Mouse (Mus musculus): ENCODE data around the gene Ercc6l2. TPM values are rescaled to one million over a fixed set of nuclear protein-coding genes. Genes with fewer than 3 reads are reported as not detected.
A peak's percentile ranks its signal among the peaks of the same experiment; 100 is the strongest.
"Not testable (repeated sequence)": the region's sequence is repeated elsewhere in the genome, so short reads cannot be mapped to it uniquely, and the experiment has no call there.

Gene Ercc6l2
- polyA plus RNA-seq, 1 experiment, result 2.0 TPM

DNA sequence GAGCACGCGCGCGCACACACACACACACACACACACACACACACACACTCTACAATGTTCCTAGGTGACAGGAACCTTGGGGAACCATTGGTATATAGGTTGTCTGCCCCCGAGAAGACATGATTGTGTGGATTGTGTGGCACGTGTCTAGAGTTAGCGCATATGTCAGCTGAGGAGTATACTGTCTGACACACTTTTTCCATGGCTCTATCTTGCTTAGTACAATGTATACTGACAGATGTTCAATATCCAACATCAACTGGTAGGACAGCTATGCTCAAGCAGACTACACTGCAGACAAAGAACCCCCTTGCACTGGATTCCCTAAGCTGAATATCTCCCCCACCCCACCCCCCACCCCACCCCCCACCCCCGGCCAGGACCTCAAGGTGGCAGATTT, 101.5 kb downstream of the Ercc6l2 start:
- no peak for TF ChIP-seq CTCF (IDR thresholded peaks at IDR 0.05; ENCODE audit: extremely low read depth, insufficient read depth, insufficient read length, insufficient replicate concordance)
- TF ChIP-seq POLR2A (IDR thresholded peaks at IDR 0.05; ENCODE audit: low read depth, low read length), result no peak
- WGBS, result 83% methylated on average over 8 of the region's 8 CpGs
- Histone ChIP-seq H3K27me3 (ENCODE audit: control insufficient read depth, insufficient read depth, low read length) (no peaks in the 10 kb centered on the region), H3K4me3 (ENCODE audit: extremely low read depth, insufficient read depth, insufficient read length) (no peak overlapping the region), H3K36me3 (ENCODE audit: control insufficient read depth, insufficient read depth, low read length) (no peaks in the 10 kb centered on the region), H3K4me1 (ENCODE audit: control insufficient read depth, insufficient read depth, insufficient read length) (no peaks in the 10 kb centered on the region), H3K27ac (ENCODE audit: insufficient read depth, low read length) (no peak overlapping the region)
- no peak for DNase-seq (ENCODE audit: low read depth in 1 of 2, low spot score in 2 of 2)

DNA sequence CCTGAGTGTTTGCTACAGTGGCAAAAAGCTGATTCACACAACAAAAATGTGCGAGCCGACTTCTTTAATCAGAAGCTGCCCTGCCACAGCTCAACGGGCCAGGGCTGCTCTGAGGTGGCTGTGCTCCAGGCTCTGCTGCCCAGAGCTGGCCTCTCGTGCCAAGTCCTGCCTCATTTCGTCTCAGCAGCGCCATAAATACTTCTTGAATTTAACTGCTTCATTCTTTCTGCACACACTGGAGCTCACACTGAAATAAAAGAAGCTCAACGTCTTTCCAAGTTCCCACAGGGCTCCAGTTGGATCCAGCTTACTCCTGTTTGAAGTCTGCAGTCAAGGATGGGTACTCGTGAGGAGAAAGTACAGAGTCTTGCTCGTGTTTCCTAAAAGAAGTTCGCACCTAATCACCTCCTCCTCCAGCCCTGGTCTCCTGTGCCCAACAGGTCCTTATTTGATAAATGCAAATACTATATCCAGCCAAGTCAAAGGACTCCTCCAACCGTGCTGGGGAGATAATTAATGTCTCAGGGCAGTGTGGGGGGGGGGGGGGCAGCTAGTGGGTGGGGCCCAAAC, 102.2 kb downstream of the Ercc6l2 start:
- no peak overlapping the region for H3K27ac ChIP-seq (ENCODE audit: insufficient read depth, low read length)

DNA sequence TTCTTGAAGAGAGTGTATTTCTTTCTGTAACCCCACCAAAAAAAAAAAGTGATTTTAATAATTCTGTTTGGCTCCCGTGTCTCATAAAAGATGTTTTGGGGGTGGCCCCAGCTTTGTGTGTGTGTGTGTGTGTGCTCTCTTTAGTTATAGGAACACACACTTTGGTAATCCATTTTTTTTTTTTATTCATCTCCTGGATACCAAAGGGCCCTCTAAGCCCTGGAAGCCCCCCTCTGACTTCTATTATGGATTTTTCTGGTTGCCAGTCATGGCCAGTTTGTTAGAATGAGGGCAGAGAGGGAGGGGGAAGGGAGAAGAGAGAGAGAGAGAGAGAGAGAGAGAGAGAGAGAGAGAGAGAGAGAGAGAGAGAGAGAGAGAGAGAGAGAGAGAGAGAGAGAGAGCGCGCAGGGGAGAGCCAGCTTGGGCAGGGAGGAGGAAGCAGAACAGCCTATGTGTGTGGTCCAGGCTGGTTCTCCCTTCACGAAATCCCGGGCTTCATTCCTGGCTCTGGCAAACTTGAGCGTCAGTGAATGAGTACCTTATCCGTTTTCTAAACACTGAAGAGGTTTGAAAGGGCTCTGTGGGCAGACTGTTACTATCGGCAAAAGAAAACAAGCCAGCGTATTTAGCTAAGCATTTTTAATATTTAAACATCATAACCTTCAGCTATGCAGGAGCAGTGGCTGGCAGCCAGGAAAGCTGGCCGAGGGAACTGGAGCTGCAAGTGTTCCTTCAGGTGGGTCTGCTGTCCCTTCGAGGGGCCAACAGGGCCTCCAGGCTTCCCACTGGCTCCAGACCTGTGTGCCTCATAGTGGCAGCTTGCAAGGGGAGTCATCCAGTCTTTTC, 103.0 kb downstream of the Ercc6l2 start:
- H3K4me3 ChIP-seq (ENCODE audit: extremely low read depth, insufficient read depth, insufficient read length), result no peak overlapping the region
- no peaks in the 10 kb centered on the region for H3K4me1 ChIP-seq (ENCODE audit: control insufficient read depth, insufficient read depth, insufficient read length)
- H3K36me3 ChIP-seq (ENCODE audit: control insufficient read depth, insufficient read depth, low read length), result no peaks in the 10 kb centered on the region
- no peak for DNase-seq (ENCODE audit: low read depth in 1 of 2, low spot score in 2 of 2)
- 78% methylated on average over 11 of the region's 11 CpGs for WGBS
- TF ChIP-seq CTCF (IDR thresholded peaks at IDR 0.05; ENCODE audit: extremely low read depth, insufficient read depth, insufficient read length, insufficient replicate concordance) (no peak), POLR2A (IDR thresholded peaks at IDR 0.05; ENCODE audit: low read depth, low read length) (no peak)
- H3K27me3 ChIP-seq (ENCODE audit: control insufficient read depth, insufficient read depth, low read length), result no peaks in the 10 kb centered on the region
- no peak overlapping the region for H3K27ac ChIP-seq (ENCODE audit: insufficient read depth, low read length)

More for the DNA sequence above, 102.2 kb downstream of the Ercc6l2 start:
- Histone ChIP-seq H3K4me1 (ENCODE audit: control insufficient read depth, insufficient read depth, insufficient read length) (no peaks in the 10 kb centered on the region), H3K4me3 (ENCODE audit: extremely low read depth, insufficient read depth, insufficient read length) (no peak overlapping the region), H3K36me3 (ENCODE audit: control insufficient read depth, insufficient read depth, low read length) (no peaks in the 10 kb centered on the region), H3K27me3 (ENCODE audit: control insufficient read depth, insufficient read depth, low read length) (no peaks in the 10 kb centered on the region)
- 65% methylated on average over 11 of the region's 11 CpGs for WGBS
- no peak for TF ChIP-seq CTCF (IDR thresholded peaks at IDR 0.05; ENCODE audit: extremely low read depth, insufficient read depth, insufficient read length, insufficient replicate concordance)
- TF ChIP-seq POLR2A (IDR thresholded peaks at IDR 0.05; ENCODE audit: low read depth, low read length), result no peak
- DNase-seq (ENCODE audit: low read depth in 1 of 2, low spot score in 2 of 2), result no peak

DNA sequence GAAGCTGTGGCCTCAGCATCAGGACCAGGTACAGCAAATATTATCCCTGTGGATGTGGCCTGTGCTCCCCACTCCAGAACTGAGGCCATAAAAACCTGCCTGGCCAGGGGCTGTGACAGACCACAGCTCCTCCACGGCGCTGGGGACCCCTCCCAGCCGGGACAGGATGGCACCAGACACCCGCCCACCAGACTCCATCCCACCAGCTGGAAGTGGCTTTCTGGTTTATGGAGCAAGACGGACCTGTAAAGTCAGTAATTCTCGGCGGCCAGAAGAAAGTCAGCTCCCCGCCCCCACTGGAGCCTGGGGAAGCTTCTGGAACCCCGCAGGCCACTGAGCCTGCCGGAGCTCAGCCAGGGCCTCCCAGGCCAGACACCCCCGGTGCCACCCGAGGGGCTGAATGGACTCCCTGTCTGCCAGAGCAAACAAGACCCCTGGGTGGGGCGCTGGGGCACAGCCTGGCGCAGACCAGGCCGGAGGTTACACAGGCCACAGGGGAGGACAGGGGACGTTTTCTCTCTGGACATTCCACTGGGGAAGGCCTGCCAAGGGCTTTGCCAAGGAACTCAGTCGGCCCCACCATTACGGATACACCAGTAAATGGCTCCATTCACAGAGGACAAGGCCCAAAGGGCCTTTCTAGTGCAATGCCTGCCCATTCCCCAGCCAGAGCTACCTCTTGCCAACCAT, 103.8 kb downstream of the Ercc6l2 start:
- WGBS, result 87% methylated on average over 18 of the region's 18 CpGs
- TF ChIP-seq POLR2A (IDR thresholded peaks at IDR 0.05; ENCODE audit: low read depth, low read length) (no peak), CTCF (IDR thresholded peaks at IDR 0.05; ENCODE audit: extremely low read depth, insufficient read depth, insufficient read length, insufficient replicate concordance) (no peak)
- H3K27ac ChIP-seq (ENCODE audit: insufficient read depth, low read length), result 0 out of 2 replicates have a peak overlapping the region, but pooled peaks have one; percentile 11
- H3K4me3 ChIP-seq (ENCODE audit: extremely low read depth, insufficient read depth, insufficient read length), result no peak overlapping the region
- no peak for DNase-seq (ENCODE audit: low read depth in 1 of 2, low spot score in 2 of 2)
- H3K27me3 ChIP-seq (ENCODE audit: control insufficient read depth, insufficient read depth, low read length), result no peaks in the 10 kb centered on the region
- H3K36me3 ChIP-seq (ENCODE audit: control insufficient read depth, insufficient read depth, low read length), result no peaks in the 10 kb centered on the region
- H3K4me1 ChIP-seq (ENCODE audit: control insufficient read depth, insufficient read depth, insufficient read length), result no peaks in the 10 kb centered on the region

DNA sequence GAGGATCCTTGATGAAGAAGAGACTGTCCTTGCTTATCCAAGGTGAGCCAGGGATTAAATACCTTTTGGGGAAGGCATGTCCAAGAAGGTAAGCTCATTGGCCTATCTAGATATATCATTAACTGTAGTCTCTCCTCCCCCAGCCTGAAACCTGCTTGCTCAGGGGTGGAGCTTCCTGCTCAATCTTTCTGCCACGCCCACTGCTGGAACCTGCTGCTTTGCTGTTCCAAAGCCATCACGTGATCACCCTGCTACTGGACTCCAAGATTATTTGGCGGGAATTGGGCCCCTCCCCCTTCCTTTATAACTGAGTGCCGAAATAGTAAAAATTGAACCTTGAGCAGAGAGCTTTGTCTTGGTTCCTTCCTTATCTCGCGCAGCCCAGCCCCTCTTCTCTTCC, 109.0 kb downstream of the Ercc6l2 start:
- not testable (repeated sequence) for DNase-seq (ENCODE audit: low read depth in 1 of 2, low spot score in 2 of 2); H3K27me3 ChIP-seq (ENCODE audit: control insufficient read depth, insufficient read depth, low read length); H3K27ac ChIP-seq (ENCODE audit: insufficient read depth, low read length); H3K4me3 ChIP-seq (ENCODE audit: extremely low read depth, insufficient read depth, insufficient read length); H3K36me3 ChIP-seq (ENCODE audit: control insufficient read depth, insufficient read depth, low read length); H3K4me1 ChIP-seq (ENCODE audit: control insufficient read depth, insufficient read depth, insufficient read length)
- 68% methylated on average over 4 of the region's 6 CpGs for WGBS

DNA sequence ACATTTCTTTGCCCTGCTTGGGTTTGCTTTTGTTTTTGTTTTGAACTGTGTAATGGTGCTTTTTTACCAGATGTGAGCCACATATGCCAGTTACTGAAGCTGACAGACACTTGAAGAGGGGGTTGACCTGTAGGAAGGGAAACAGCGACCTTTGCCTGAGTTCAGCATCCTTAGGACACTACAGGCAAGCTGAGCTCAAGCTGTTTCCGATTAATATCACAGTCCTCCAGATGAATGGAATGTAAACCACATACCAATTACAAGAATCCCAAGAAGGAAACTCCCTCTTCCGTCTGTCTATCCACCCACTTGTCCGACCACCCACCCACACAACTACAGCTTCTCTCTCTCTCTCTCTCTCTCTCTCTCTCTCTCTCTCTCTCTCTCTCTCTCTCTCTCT, 112.3 kb downstream of the Ercc6l2 start:
- TF ChIP-seq CTCF (IDR thresholded peaks at IDR 0.05; ENCODE audit: extremely low read depth, insufficient read depth, insufficient read length, insufficient replicate concordance) (no peak), POLR2A (IDR thresholded peaks at IDR 0.05; ENCODE audit: low read depth, low read length) (no peak)
- H3K4me1 ChIP-seq (ENCODE audit: control insufficient read depth, insufficient read depth, insufficient read length), result no peaks in the 10 kb centered on the region
- no peaks in the 10 kb centered on the region for H3K27me3 ChIP-seq (ENCODE audit: control insufficient read depth, insufficient read depth, low read length)
- no peaks in the 10 kb centered on the region for H3K36me3 ChIP-seq (ENCODE audit: control insufficient read depth, insufficient read depth, low read length)
- H3K4me3 ChIP-seq (ENCODE audit: extremely low read depth, insufficient read depth, insufficient read length), result no peak overlapping the region
- no peak for DNase-seq (ENCODE audit: low read depth in 1 of 2, low spot score in 2 of 2)
- WGBS, result 90% methylated on average over 4 of the region's 4 CpGs
- H3K27ac ChIP-seq (ENCODE audit: insufficient read depth, low read length), result no peak overlapping the region

Measured in spleen, adult 2 months (tissue).